Comparison of ENCODE assay signal across 9 mouse cellular contexts in the genomic region with DNA sequence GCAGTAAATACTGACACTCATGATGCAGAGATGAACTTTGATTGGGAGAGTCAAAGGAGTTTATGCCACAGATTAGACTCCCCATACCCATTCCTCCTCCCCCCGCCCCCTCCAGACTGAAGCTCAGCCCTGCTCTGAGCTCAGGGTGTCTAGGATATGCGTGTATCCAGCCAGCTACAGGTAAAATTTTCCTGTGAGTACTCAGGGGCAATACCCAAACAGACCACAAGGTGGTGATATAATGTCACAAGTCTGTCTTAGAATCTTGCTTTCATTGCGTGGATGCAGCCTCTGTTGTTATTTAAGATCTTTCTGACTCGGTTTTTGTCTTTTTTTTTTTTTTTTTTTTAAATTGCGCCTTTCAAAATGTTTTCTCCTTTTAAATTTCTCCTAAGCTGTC. TPM values are rescaled to one million over a fixed set of nuclear protein-coding genes. Genes with fewer than 3 reads are reported as not detected.
DNase-seq lines count a peak whose midpoint lies in the region; ATAC-seq lines count a peak whose summit lies in the region.
"Had no signal": no experiment of that assay in that cellular context is flagged by ENCODE, and none has a peak within 500 bp of the region (broad histone marks: within the 10 kb centered on the region; RNA-seq: fewer than 3 reads in every experiment).

No protein-coding gene starts in this region.

- H3K27ac ChIP-seq in heart, embryonic 11.5 days (ENCODE audit: low read depth, low read length), result no peak overlapping the region
- no peak overlapping the region for H3K27ac ChIP-seq in embryonic facial prominence, embryonic 10.5 days (replicated peaks)
- H3K27ac ChIP-seq in hindbrain, embryonic 10.5 days, result no peak overlapping the region
- H3K27ac ChIP-seq: limb, embryonic 15.5 days had no signal

- no peaks in the 10 kb centered on the region for H3K27me3 ChIP-seq in heart, embryonic 11.5 days (ENCODE audit: control insufficient read depth, insufficient read depth, low read length)
- H3K27me3 ChIP-seq in embryonic facial prominence, embryonic 10.5 days (replicated peaks; ENCODE audit: low read depth, poor library complexity, severe bottlenecking), result no peaks in the 10 kb centered on the region
- H3K27me3 ChIP-seq in hindbrain, embryonic 10.5 days (ENCODE audit: insufficient read depth, poor library complexity, severe bottlenecking), result no peaks in the 10 kb centered on the region
- H3K27me3 ChIP-seq: limb, embryonic 15.5 days had no signal

- 6% methylated on average over 5 of the region's 5 CpGs for WGBS in heart, embryonic 11.5 days (ENCODE audit: insufficient replicate concordance)
- WGBS in embryonic facial prominence, embryonic 10.5 days, result 4% methylated on average over 5 of the region's 5 CpGs
- 3% methylated on average over 5 of the region's 5 CpGs for WGBS in hindbrain, embryonic 10.5 days

- ATAC-seq in heart, embryonic 11.5 days (replicated peaks; ENCODE audit: insufficient number of reproducible peaks, low FRiP score, low TSS enrichment), result no peak

- peak; percentile 83 for DNase-seq in heart, adult 11 months
- peak; percentile 82 for DNase-seq in adipocyte (ENCODE audit: low spot score)
- peak; percentile 64 for DNase-seq in embryonic facial prominence, embryonic 10.5 days (ENCODE audit: low spot score)
- peak; percentile 43 for DNase-seq in hindbrain, embryonic 10.5 days (ENCODE audit: low spot score)
- peak; percentile 29 to 79 for DNase-seq in layer of hippocampus, postnatal 25 days (ENCODE audit: extremely low spot score in 1 of 2, low spot score in 1 of 2)
- peak; percentile 80 for DNase-seq in mesoderm, embryonic 11.5 days (ENCODE audit: low read depth, low spot score)
- peak; percentile 63 for DNase-seq in right cerebral cortex, postnatal 4 days

- H3K36me3 ChIP-seq in heart, embryonic 11.5 days (ENCODE audit: control insufficient read depth, insufficient read depth, low read length), result no peaks in the 10 kb centered on the region
- H3K36me3 ChIP-seq in embryonic facial prominence, embryonic 10.5 days (replicated peaks), result peaks cover 5% of the 10 kb centered on the region
- H3K36me3 ChIP-seq in hindbrain, embryonic 10.5 days, result peaks cover 11% of the 10 kb centered on the region

- H3K9me3 ChIP-seq in heart, embryonic 11.5 days (replicated peaks; ENCODE audit: control insufficient read depth, low read length), result 0 out of 2 replicates have a peak, but pooled peaks cover 4% of the 10 kb centered on the region
- H3K9me3 ChIP-seq in embryonic facial prominence, embryonic 10.5 days, result peaks cover 10% of the 10 kb centered on the region
- H3K9me3 ChIP-seq in hindbrain, embryonic 10.5 days, result peaks cover 10% of the 10 kb centered on the region; the same call in 1 of the 2 replicates

- H3K4me1 ChIP-seq in heart, embryonic 11.5 days (ENCODE audit: control insufficient read depth, insufficient read depth, low read length), result peaks cover 4% of the 10 kb centered on the region
- no peaks in the 10 kb centered on the region for H3K4me1 ChIP-seq in embryonic facial prominence, embryonic 10.5 days
- H3K4me1 ChIP-seq in hindbrain, embryonic 10.5 days (replicated peaks), result 0 out of 2 replicates have a peak, but pooled peaks cover 6% of the 10 kb centered on the region

- no peak overlapping the region for H3K9ac ChIP-seq in heart, embryonic 11.5 days (ENCODE audit: low read depth, low read length)
- H3K9ac ChIP-seq: limb, embryonic 15.5 days had no signal

- H3K4me3 ChIP-seq in heart, embryonic 11.5 days (ENCODE audit: low read depth, low read length), result no peak overlapping the region
- H3K4me3 ChIP-seq in embryonic facial prominence, embryonic 10.5 days, result no peak overlapping the region
- no peak overlapping the region for H3K4me3 ChIP-seq in hindbrain, embryonic 10.5 days
- H3K4me3 ChIP-seq: limb, embryonic 15.5 days had no signal

- no peak overlapping the region for H3K4me2 ChIP-seq in heart, embryonic 11.5 days
- H3K4me2 ChIP-seq: limb, embryonic 15.5 days had no signal

RNA-seq across cellular contexts. Expression of gene Etnk1, which starts 52.3 kb away (rescaled TPM):
- 18.0 and 19.8 TPM in 2 replicates for polyA plus RNA-seq in heart, embryonic 11.5 days (2014; fragmentation: Nextera tagmentation; extraction: Ambion mirVana)
- 22.0 and 22.8 TPM in 2 replicates for polyA plus RNA-seq in embryonic facial prominence, embryonic 10.5 days (2016; fragmentation: Nextera tagmentation; extraction: Ambion mirVana)
- polyA plus RNA-seq in hindbrain, embryonic 10.5 days (2016; fragmentation: Nextera tagmentation; extraction: Ambion mirVana), result 19.7 and 22.9 TPM in 2 replicates
- 100 to 1,000 TPM; 157 to 170 TPM for total RNA-seq in layer of hippocampus, postnatal 25 days (2021)
